In the genomic region with DNA sequence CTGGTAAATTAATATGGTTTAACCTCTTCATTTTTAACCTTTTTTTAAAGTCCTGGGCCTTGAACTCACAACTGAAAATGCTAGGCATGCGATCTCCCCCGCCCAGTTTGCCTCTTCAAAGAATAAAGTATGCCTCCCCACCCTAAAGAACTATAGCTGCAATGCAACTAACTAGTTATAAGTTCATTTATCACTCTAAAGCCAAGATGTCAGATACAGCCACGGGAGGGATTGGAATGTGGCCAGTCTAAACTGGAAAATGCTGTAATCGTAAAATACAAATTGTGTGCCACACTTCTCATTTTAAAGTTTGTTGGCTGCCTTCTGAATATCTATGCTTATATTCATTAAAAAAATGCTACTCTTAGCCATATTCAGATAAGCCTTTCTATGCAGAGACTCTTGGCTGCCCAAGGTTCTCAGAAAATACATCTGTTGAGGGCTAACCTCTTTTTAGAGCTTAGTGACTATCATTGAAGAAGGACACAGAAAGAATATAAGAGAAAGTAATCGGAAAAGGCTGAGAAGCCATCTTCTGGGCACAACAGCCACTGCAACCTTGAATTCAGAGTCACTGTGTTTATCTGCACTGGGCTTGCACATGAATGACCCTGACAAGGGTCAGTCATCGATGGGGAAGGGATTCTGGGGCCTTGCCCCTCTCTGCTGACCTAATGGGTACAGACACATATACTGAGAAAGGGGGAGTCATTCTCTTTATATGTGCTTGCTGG, we compare ENCODE assay signal across 7 mouse cellular contexts. TPM values are rescaled to one million over a fixed set of nuclear protein-coding genes. Genes with fewer than 3 reads are reported as not detected.
DNase-seq lines count a peak whose midpoint lies in the region; ATAC-seq and TF ChIP-seq lines count a peak whose summit lies in the region.

No protein-coding gene starts in this region.

- H3ac ChIP-seq in myocyte (ENCODE audit: control insufficient read depth, insufficient read length), result no peak overlapping the region

- peaks cover 25% of the 10 kb centered on the region for H3K36me3 ChIP-seq in lung, embryonic 15.5 days
- H3K36me3 ChIP-seq in hindbrain, embryonic 16.5 days (ENCODE audit: control insufficient read depth, insufficient read depth, low read length), result peaks cover 14% of the 10 kb centered on the region
- H3K36me3 ChIP-seq in myocyte (ENCODE audit: control insufficient read depth, insufficient read depth), result peaks cover 25% of the 10 kb centered on the region

- no peak for DNase-seq in lung, postnatal 4 days
- no peak for DNase-seq in frontal cortex, postnatal 10 days (ENCODE audit: low spot score in 2 of 2)
- DNase-seq in urinary bladder, adult 2 months (ENCODE audit: low spot score), result no peak

- ATAC-seq in lung, embryonic 15.5 days (ENCODE audit: borderline replicate concordance, extremely low read depth, low FRiP score, low TSS enrichment), result no peak
- 0 out of 2 replicates have a peak, but pooled peaks have one; percentile 3 for ATAC-seq in common myeloid progenitor, adult 5-6 weeks (replicated peaks; ENCODE audit: low read depth, poor library complexity, severe bottlenecking)
- no peak for ATAC-seq in hindbrain, embryonic 16.5 days

- 29% methylated on average over 6 of the region's 6 CpGs for WGBS in lung, embryonic 15.5 days
- WGBS in hindbrain, embryonic 16.5 days, result 43% methylated on average over 6 of the region's 6 CpGs

- peaks cover 37% of the 10 kb centered on the region for H3K4me1 ChIP-seq in lung, embryonic 15.5 days
- H3K4me1 ChIP-seq in hindbrain, embryonic 16.5 days (ENCODE audit: control insufficient read depth, insufficient read depth, low read depth, low read length), result peaks cover 25% of the 10 kb centered on the region

- peak overlapping the region; percentile 74 for H3K4me2 ChIP-seq in lung, embryonic 15.5 days
- peak overlapping the region; percentile 91 for H3K4me2 ChIP-seq in hindbrain, embryonic 16.5 days (ENCODE audit: low read length)
- peak overlapping the region; percentile 87 for H3K4me2 ChIP-seq in myocyte (ENCODE audit: low read depth)

- H3K4me3 ChIP-seq in lung, embryonic 15.5 days, result peak overlapping the region; percentile 78
- peak overlapping the region; percentile 55 for H3K4me3 ChIP-seq in hindbrain, embryonic 16.5 days (ENCODE audit: low read length)
- H3K4me3 ChIP-seq in myocyte, result peak overlapping the region; percentile 80

- H3K27me3 ChIP-seq in lung, embryonic 15.5 days, result no peaks in the 10 kb centered on the region
- no peaks in the 10 kb centered on the region for H3K27me3 ChIP-seq in hindbrain, embryonic 16.5 days (replicated peaks; ENCODE audit: control insufficient read depth, insufficient read depth, low read length)
- H3K27me3 ChIP-seq in myocyte (ENCODE audit: control insufficient read depth, insufficient read depth, insufficient read length), result no peaks in the 10 kb centered on the region

- peak overlapping the region; percentile 72; the same call in 1 of the 2 replicates for H3K9ac ChIP-seq in lung, embryonic 15.5 days
- peak overlapping the region; percentile 71 for H3K9ac ChIP-seq in hindbrain, embryonic 16.5 days (ENCODE audit: low read depth, low read length)

- peaks cover 40% of the 10 kb centered on the region for H3K79me2 ChIP-seq in myocyte (ENCODE audit: control insufficient read depth, insufficient read depth)

- H3K27ac ChIP-seq in lung, embryonic 15.5 days, result peak overlapping the region; percentile 83; the same call in 1 of the 2 replicates
- H3K27ac ChIP-seq in hindbrain, embryonic 16.5 days (ENCODE audit: low read depth, low read length), result peak overlapping the region; percentile 92

- TF ChIP-seq POLR2A in myocyte (IDR thresholded peaks at IDR 0.05; ENCODE audit: insufficient read length, low read depth), result no peak

- no peaks in the 10 kb centered on the region for H3K9me3 ChIP-seq in lung, embryonic 15.5 days
- no peaks in the 10 kb centered on the region for H3K9me3 ChIP-seq in hindbrain, embryonic 16.5 days (ENCODE audit: control insufficient read depth, low read length)

TF ChIP-seq in myocyte, 11 proteins besides CTCF, POLR2A, EP300 and RAD21:
- no peak for TF ChIP-seq MAX (IDR thresholded peaks at IDR 0.05; ENCODE audit: low read depth)
- no peak for TF ChIP-seq TCF3 (IDR thresholded peaks at IDR 0.05; ENCODE audit: insufficient read length, low read depth)
- no peak for TF ChIP-seq CEBPB (IDR thresholded peaks at IDR 0.05; ENCODE audit: insufficient read depth, poor library complexity, severe bottlenecking)

RNA-seq across cellular contexts. Expression of a gene that starts 0.9 kb away (rescaled TPM):
- polyA plus RNA-seq in lung, embryonic 15.5 days (2015; fragmentation: Nextera tagmentation; extraction: Ambion mirVana), result 48.6 and 49.6 TPM in 2 replicates
- total RNA-seq in common myeloid progenitor, adult 5-6 weeks (2017), result 135 and 147 TPM in 2 replicates
- polyA plus RNA-seq in hindbrain, embryonic 16.5 days (2015; fragmentation: Nextera tagmentation; extraction: Ambion mirVana), result 54.4 and 62.2 TPM in 2 replicates
- polyA plus RNA-seq in myocyte (2012; fragmentation: generic; extraction: Trizol), result 70.5 TPM
- 60.8 and 74.4 TPM in 2 replicates for polyA plus RNA-seq in urinary bladder, adult 2 months (2012; rRNA removed)

RNA-seq across cellular contexts. Expression of a gene that starts 7.7 kb away (rescaled TPM):
- 0.06 and 0.11 TPM in 2 replicates for polyA plus RNA-seq in lung, embryonic 15.5 days (2015; fragmentation: Nextera tagmentation; extraction: Ambion mirVana)
- 0.23 TPM in 1 of 2 replicates, not detected in the other for total RNA-seq in common myeloid progenitor, adult 5-6 weeks (2017)
- polyA plus RNA-seq in hindbrain, embryonic 16.5 days (2015; fragmentation: Nextera tagmentation; extraction: Ambion mirVana), result 0.07 and 0.08 TPM in 2 replicates
- 0.02 TPM for polyA plus RNA-seq in myocyte (2012; fragmentation: generic; extraction: Trizol)
- 0.03 TPM in 1 of 2 replicates, not detected in the other for polyA plus RNA-seq in urinary bladder, adult 2 months (2012; rRNA removed)

RNA-seq across cellular contexts. Expression of a gene that starts 30.8 kb away (rescaled TPM):
- 53.2 and 60.5 TPM in 2 replicates for polyA plus RNA-seq in lung, embryonic 15.5 days (2015; fragmentation: Nextera tagmentation; extraction: Ambion mirVana)
- 253 and 277 TPM in 2 replicates for total RNA-seq in common myeloid progenitor, adult 5-6 weeks (2017)
- polyA plus RNA-seq in hindbrain, embryonic 16.5 days (2015; fragmentation: Nextera tagmentation; extraction: Ambion mirVana), result 69.1 and 70.4 TPM in 2 replicates
- polyA plus RNA-seq in myocyte (2012; fragmentation: generic; extraction: Trizol), result 36.8 TPM
- polyA plus RNA-seq in urinary bladder, adult 2 months (2012; rRNA removed), result 109 and 111 TPM in 2 replicates

RNA-seq across cellular contexts. Expression of a gene that starts 59.6 kb away (rescaled TPM):
- polyA plus RNA-seq in lung, embryonic 15.5 days (2015; fragmentation: Nextera tagmentation; extraction: Ambion mirVana), result 0.25 and 0.33 TPM in 2 replicates
- not detected in 2 replicates for total RNA-seq in common myeloid progenitor, adult 5-6 weeks (2017)
- polyA plus RNA-seq in hindbrain, embryonic 16.5 days (2015; fragmentation: Nextera tagmentation; extraction: Ambion mirVana), result 7.5 and 9.3 TPM in 2 replicates
- polyA plus RNA-seq in myocyte (2012; fragmentation: generic; extraction: Trizol), result not detected
- polyA plus RNA-seq in urinary bladder, adult 2 months (2012; rRNA removed), result 0.09 and 0.12 TPM in 2 replicates
